Mouse (Mus musculus) myocyte (in vitro differentiated cells): Measurements from ENCODE around the gene Samt4.
"Not testable (repeated sequence)": the region's sequence is repeated elsewhere in the genome, so short reads cannot be mapped to it uniquely, and the experiment has no call there.

Source experiments
- CEBPB ChIP-seq: IDR thresholded peaks from 2 replicates; pipeline ENCODE4 v1.6.1; 2011; ENCODE audit warnings: mild to moderate bottlenecking, moderate library complexity; ENCODE audit not compliant: poor library complexity, insufficient read depth, severe bottlenecking
- E2F4 ChIP-seq: IDR thresholded peaks from one replicate; pipeline ENCODE4 v1.6.1; 2011; ENCODE audit warnings: mild to moderate bottlenecking, control low read depth, moderate library complexity; ENCODE audit not compliant: insufficient read depth
- MAX ChIP-seq: IDR thresholded peaks from one replicate; pipeline ENCODE4 v1.6.1; 2011; ENCODE audit warnings: low read depth, mild to moderate bottlenecking, control low read depth
- MYOD1 ChIP-seq, 3 experiments: IDR thresholded peaks; one replicate each; pipeline ENCODE4 v1.6.1; 2011; ENCODE audit warnings: control low read depth in 2 of 3, low read depth in 2 of 3, mild to moderate bottlenecking in 2 of 3, moderate library complexity in 1 of 3; ENCODE audit not compliant: insufficient read length in 2 of 3, control insufficient read depth in 1 of 3
- MYOG ChIP-seq, 3 experiments: IDR thresholded peaks; one replicate each; pipeline ENCODE4 v1.6.1; 2011; ENCODE audit warnings: control low read depth in 2 of 3, low read depth in 2 of 3, mild to moderate bottlenecking in 2 of 3; ENCODE audit not compliant: insufficient read length in 2 of 3, control insufficient read depth in 1 of 3, insufficient read depth in 1 of 3
- POLR2A ChIP-seq: IDR thresholded peaks from one replicate; pipeline ENCODE4 v1.6.1; 2011; ENCODE audit warnings: low read depth, mild to moderate bottlenecking, control low read depth, moderate library complexity; ENCODE audit not compliant: insufficient read length
- POLR2AphosphoS2 ChIP-seq: IDR thresholded peaks from one replicate; pipeline ENCODE4 v1.6.1; 2011; ENCODE audit warnings: low read depth, control low read depth; ENCODE audit not compliant: insufficient read length
- REST ChIP-seq: IDR thresholded peaks from one replicate; pipeline ENCODE4 v1.6.1; 2011; ENCODE audit warnings: mild to moderate bottlenecking, control low read depth, moderate library complexity; ENCODE audit not compliant: insufficient read depth, insufficient read length
- TCF12 ChIP-seq: IDR thresholded peaks from one replicate; pipeline ENCODE4 v1.6.1; 2011; ENCODE audit warnings: mild to moderate bottlenecking, control low read depth; ENCODE audit not compliant: poor library complexity, insufficient read depth, severe bottlenecking
- TCF3 ChIP-seq: IDR thresholded peaks from one replicate; pipeline ENCODE4 v1.6.1; 2011; ENCODE audit warnings: low read depth, control low read depth; ENCODE audit not compliant: insufficient read length
- USF1 ChIP-seq: IDR thresholded peaks from one replicate; pipeline ENCODE4 v1.6.1; 2011; ENCODE audit warnings: low read depth, mild to moderate bottlenecking, control low read depth, moderate library complexity

GRCm38 (mm10) chrX:154468386-154468785 lies 13.4 kb upstream of the Samt4 start:
- not testable (repeated sequence) for TF ChIP-seq TCF12; POLR2A; MYOG (IDR thresholded peaks at IDR 0.05; ENCODE audit: control insufficient read depth in 1 of 3, insufficient read depth in 1 of 3, insufficient read length in 2 of 3, low read depth in 2 of 3); CEBPB; USF1; E2F4; POLR2AphosphoS2; MAX; REST; MYOD1 (IDR thresholded peaks at IDR 0.05; ENCODE audit: control insufficient read depth in 1 of 3, insufficient read length in 2 of 3, low read depth in 2 of 3); TCF3
